Mouse (Mus musculus): ENCODE results near the gene Iba57.
"Not testable (repeated sequence)": the region's sequence is repeated elsewhere in the genome, so short reads cannot be mapped to it uniquely, and the experiment has no call there.

Gene Iba57

DNA sequence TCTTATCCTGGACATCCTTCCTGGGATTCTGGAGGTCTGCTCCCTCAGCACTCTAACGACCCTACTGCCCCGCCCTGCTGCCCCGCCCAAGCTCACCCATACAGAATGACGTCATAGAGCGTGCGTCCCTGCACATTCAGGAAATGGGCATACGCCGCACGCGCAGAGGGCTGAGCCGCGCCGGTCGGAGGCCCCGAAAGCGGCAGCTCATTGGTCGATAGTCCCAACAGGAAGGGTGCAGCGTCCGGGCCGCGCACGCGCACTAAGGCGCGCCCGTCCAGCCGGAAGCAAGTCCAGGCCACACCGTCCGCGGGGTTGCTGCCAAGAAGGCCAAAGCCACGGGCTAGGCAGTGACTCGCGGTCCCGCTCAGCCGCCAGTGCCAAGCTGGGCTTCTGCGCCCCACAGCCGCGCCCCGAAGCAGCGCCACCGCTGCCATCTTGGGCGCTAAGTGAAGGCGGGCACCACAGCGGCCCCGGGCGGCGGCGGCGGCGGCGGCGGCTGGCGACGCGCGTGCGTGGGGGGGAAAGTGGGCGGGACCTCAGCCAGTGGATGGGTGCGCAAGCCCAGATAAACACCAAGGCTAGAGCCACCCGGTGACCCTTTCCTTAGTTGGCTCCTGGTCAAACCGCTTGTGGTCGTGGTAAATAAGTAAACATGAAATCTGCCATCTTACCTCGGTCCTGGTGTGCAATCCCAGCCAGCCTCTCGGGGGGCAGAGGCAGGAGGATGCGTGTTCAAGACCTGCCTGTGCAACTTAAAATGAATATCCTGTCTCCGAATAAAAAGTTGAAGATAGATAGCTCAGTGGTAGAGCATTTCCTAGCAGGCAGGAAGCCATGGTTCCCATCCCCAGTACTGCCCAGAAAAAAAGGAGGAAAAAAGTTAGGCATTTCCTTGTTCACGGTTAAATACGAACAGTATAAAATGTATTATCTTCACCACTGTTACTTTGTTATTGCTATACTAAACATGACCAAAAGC lies at the start of gene Iba57:
Gene Iba57, minus strand, starts transcription at position 485 of the 982 bp plus-strand sequence.
- DNase-seq (ENCODE audit: low spot score) = peak; percentile 99

DNA sequence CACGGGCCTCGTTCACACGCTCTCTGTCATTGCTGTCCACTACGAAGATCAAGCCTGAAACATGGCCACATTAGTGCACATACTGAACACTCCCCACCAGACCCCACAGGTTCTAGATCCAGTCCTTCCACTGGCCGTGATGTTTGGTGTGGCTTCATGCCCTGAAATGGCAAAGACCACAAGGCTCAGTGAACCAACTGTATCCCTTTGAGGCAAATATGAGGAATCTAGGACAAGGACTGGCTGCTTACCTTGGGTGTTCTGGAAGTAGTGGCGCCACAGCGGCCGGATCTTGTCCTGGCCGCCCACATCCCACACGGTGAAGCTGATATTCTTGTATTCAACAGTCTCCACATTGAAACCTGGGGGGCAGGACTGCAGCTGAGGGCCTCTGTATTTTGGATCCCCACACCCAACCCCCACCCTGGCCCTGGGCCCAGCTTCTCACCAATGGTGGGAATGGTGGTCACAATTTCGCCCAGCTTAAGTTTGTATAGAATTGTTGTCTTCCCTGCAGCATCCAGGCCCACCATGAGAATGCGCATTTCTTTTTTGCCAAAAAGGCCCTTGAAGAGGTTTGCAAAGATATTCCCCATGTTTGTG lies 49.5 kb upstream of the Iba57 start:
- no peak for DNase-seq (ENCODE audit: low spot score)

- not testable (repeated sequence) for DNase-seq (ENCODE audit: low spot score)
Observed at GRCm38 (mm10) chr11:59212320-59212719, 48.8 kb upstream of the Iba57 start.

- DNase-seq (ENCODE audit: low spot score) = not testable (repeated sequence)
Observed at GRCm38 (mm10) chr11:59211561-59211960, 48.0 kb upstream of the Iba57 start.

GRCm38 (mm10) chr11:59210020-59210419 lies 46.5 kb upstream of the Iba57 start:
- no peak for DNase-seq (ENCODE audit: low spot score)

GRCm38 (mm10) chr11:59209580-59209979 lies 46.0 kb upstream of the Iba57 start:
- DNase-seq (ENCODE audit: low spot score) = no peak

- peak; percentile 70 for DNase-seq (ENCODE audit: low spot score)
Observed at GRCm38 (mm10) chr11:59209003-59209441, 45.5 kb upstream of the Iba57 start.

DNA sequence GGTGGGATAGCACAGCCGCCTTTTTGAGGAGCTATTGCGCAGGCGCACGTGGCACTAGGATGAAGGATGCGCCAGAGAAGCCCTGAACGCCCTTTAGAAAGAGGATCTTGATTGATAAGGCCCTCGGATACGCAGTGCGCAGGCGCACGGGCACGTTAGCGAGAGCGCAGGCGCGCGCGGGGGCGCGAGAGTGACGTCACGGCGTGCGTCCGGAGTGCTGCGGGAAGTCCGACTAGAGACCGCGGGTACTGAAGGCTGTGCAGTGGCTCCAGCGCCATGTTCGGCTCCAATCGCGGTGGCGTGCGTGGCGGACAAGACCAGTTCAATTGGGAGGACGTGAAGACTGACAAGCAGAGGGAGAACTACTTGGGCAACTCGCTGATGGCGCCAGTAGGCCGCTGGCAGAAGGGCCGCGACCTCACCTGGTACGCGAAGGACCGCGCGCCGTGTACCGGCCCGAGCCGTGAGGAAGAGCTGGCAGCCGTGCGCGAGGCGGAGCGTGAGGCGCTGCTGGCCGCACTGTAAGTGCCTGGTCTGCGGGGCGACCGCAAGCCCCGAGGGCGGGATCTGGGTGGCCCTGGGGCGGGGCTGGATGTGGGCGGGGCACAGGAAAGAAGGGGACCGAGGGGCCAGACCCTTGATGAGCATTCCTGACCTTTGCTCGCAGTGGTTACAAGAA lies 44.8 kb upstream of the Iba57 start, which contains the start of gene 2310033P09Rik:
Gene 2310033P09Rik, plus strand, starts transcription at position 169 of the 679 bp plus-strand sequence.
- peak; percentile 92 for DNase-seq (ENCODE audit: low spot score)

GRCm38 (mm10) chr11:59202081-59202995 lies 38.8 kb upstream of the Iba57 start, which contains the start of gene Mrpl55:
Mrpl55 (plus strand) TSS chr11:59202486.
- peak; percentile 93 for DNase-seq (ENCODE audit: low spot score)

DNA sequence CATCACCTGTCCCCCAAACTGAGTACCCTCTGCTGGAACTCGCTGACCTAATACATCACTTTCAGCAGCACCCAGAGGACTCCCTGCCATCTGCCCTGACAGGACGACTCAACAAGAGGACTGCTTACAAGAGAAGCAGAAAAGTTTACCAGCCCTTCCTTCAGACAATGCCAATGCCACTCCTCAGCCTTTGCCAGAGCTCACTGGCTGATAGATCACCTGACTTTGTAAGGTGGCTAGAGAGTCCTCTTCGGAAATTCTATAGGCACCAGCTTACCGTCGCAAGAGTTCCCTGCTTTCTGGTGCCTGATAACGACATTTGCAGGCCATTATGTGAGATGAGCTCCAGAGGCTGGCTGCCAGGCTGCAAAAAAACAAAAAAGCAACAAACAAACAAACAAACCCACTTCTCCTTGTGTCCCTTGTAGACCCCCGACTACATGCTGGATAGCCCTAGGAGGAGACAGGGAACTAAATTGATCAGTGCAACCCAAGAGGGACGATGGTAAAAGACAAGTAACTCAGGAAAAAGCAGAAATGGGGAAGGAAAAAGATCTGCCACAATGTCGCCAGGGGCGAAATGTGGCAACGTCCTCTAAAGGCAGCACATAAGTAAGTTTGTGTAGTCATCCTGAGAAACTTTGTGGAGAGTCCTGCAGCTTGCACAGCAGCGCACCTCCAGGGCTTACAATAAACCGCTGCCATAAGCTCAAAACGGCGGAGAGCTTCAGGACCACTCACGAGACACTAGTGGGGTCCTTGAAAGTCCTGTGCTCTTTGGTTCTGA lies 37.9 kb upstream of the Iba57 start:
- no peak for DNase-seq (ENCODE audit: low spot score)

DNA sequence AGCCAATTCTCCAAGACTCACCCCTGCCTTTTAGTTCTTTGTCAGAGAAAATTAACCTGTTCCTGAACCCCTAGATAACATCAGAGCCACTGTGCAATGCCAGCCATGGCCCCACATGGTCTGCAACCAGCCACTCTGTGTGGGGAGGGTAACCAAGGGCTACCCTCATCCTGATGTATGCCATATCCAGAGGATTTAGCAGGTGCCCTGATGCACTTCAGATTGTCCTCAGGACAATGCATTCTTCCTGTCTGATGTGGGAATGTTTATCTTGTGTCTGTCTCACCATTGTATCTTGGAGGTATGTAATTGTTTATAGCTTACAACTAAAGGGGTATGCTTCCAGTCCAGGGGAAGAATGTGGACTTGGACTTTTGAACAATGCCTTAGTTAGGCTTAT lies 32.7 kb upstream of the Iba57 start:
- no peak for DNase-seq (ENCODE audit: low spot score)

DNA sequence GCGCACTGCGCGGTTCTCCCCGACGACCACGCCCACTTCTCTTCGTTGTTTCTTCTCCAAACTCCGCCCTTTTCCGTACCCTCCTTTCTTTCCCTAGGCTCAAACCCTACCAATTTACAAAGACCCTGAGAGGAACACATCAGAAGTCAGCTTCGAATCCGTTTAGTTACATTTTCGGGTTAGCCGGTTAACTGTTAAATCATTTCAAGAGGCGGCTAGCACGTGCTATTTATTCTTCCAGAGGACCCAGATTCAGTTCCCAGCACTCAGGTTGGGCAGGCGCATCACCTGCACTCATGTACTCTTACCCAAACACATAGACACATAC lies 28.5 kb upstream of the Iba57 start, which contains the start of gene Guk1:
Gene Guk1, minus strand, starts transcription at position 154 of the 328 bp plus-strand sequence.
- no peak for DNase-seq (ENCODE audit: low spot score)

GRCm38 (mm10) chr11:59191231-59192058 lies 27.9 kb upstream of the Iba57 start:
- peak; percentile 91 for DNase-seq (ENCODE audit: low spot score)

- no peak for DNase-seq (ENCODE audit: low spot score)
Observed at GRCm38 (mm10) chr11:59187706-59188105, 24.2 kb upstream of the Iba57 start.

- DNase-seq (ENCODE audit: low spot score) = no peak
Observed at GRCm38 (mm10) chr11:59185490-59185889, 22.0 kb upstream of the Iba57 start.

DNA sequence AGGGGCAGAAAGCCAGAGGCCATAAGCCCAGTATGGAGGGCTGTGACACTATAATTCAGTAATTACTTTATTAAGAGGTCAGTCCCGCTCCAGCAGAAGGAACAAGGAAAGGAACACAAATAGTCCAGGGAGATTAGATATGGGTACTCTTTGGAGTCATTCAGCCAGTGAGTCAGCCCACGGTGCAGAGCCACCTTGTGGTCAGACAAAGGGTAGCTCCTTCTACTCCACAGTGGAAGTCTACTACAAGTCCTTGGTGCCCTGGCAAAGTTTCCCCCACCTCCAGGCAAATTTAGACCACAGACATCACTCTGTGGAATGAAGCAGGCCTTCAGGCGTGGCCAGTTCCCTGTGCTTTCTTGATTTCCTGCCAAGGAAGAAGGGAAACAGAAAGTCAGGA lies 20.3 kb upstream of the Iba57 start:
- peak; percentile 47 for DNase-seq (ENCODE audit: low spot score)

GRCm38 (mm10) chr11:59182864-59183331 lies 19.4 kb upstream of the Iba57 start, which contains the start of gene Gjc2:
Gjc2 (minus strand) TSS chr11:59183213.
- DNase-seq (ENCODE audit: low spot score) = peak; percentile 54

DNA sequence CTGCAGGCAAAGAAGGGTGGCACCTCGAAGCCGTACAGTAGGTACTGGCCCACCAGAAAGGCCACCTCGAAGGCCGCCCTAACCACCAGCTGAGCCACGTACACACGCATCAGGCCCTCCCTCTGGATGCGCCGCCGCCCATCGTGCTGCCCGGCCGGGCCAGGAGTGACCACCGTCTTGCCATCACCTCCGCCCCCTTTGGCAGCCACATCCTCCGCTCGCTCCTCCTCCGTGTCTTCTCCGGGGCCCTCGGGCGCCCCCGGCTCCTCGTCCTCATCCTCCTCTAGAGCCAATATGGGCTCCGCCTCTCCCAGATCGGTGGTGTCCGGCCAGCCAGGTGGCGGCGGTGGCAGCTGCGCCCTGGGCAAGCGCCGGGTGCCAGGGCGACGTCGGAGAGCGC lies 13.4 kb upstream of the Iba57 start:
- no peak for DNase-seq (ENCODE audit: low spot score)

DNA sequence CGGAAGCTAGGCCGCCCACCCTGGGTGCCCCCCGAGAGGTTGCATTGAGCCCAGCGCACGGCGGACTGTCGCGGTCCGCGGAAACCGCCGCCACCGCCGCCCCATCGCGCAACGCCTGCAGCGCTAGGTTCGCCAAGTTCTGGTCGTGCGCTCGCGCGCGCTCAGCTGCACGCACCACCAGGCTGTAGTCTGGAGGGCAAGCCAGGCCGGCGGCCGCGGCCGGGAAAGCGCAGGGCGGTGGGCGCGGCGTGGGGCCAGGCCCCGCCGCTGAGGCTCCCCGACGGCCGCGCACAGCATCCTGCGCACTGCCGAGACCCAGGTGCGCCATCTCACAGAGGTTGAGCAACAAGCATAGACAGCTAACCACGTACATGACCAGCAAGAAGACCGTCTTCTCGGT lies 12.9 kb upstream of the Iba57 start:
- DNase-seq (ENCODE audit: low spot score) = no peak
